24 mouse cellular contexts compared by ENCODE assay signal in genomic region chr1:125284693-125285092, GRCm38 (mm10).
A peak's percentile ranks its signal among the peaks of the same experiment; 100 is the strongest.
DNase-seq lines count a peak whose midpoint lies in the region; ATAC-seq and TF ChIP-seq lines count a peak whose summit lies in the region.
"Had no signal": no experiment of that assay in that cellular context is flagged by ENCODE, and none has a peak within 500 bp of the region (broad histone marks: within the 10 kb centered on the region; RNA-seq: fewer than 3 reads in every experiment).

No protein-coding gene starts in this region.

- WGBS in stomach, postnatal 0 days, result 72% methylated on average over 2 of the region's 2 CpGs

- H3K4me2 ChIP-seq in CH12.LX (ENCODE audit: insufficient read depth, low read depth, poor library complexity, severe bottlenecking), result no peak overlapping the region
- H3K4me2 ChIP-seq in stomach, postnatal 0 days (replicated peaks; ENCODE audit: low read depth), result no peak overlapping the region

- no peak for TF ChIP-seq POLR2A in CH12.LX (IDR thresholded peaks at IDR 0.05; ENCODE audit: low read depth, low read length)

- no peaks in the 10 kb centered on the region for H3K36me3 ChIP-seq in CH12.LX (replicated peaks in 1 of 2; ENCODE audit: control insufficient read depth in 1 of 2, insufficient read depth in 1 of 2, low read length in 1 of 2)
- H3K36me3 ChIP-seq in stomach, postnatal 0 days (ENCODE audit: control insufficient read depth, insufficient read depth, low read length), result no peaks in the 10 kb centered on the region
- H3K36me3 ChIP-seq: G1E had no signal

- H3K9me3 ChIP-seq in CH12.LX (replicated peaks; ENCODE audit: low read length), result peaks cover 3% of the 10 kb centered on the region
- H3K9me3 ChIP-seq in stomach, postnatal 0 days (ENCODE audit: control insufficient read depth, low read length), result no peaks in the 10 kb centered on the region
- H3K9me3 ChIP-seq: G1E had no signal

- no peak for TF ChIP-seq CTCF in CH12.LX (conservative IDR thresholded peaks at IDR 0.05 in 1 of 2, IDR thresholded peaks at IDR 0.05 in 1 of 2; ENCODE audit: low read depth in 2 of 2, low read length in 2 of 2)
- TF ChIP-seq CTCF in stomach, postnatal 0 days (IDR thresholded peaks at IDR 0.05; ENCODE audit: low read depth), result no peak

- H3K4me1 ChIP-seq in CH12.LX (ENCODE audit: control insufficient read depth in 1 of 2, insufficient read depth in 2 of 2), result no peaks in the 10 kb centered on the region
- H3K4me1 ChIP-seq in stomach, postnatal 0 days (replicated peaks; ENCODE audit: control insufficient read depth, insufficient read depth), result no peaks in the 10 kb centered on the region

- dilution Hi-C loops in CH12.LX (cut with MboI; ENCODE audit: extremely low pct_ligation_motif_present, extremely low pct_unique_long_range_greater_than_20kb, low sequenced_read_pairs), result no loop called here

- no peak overlapping the region for H3K4me3 ChIP-seq in CH12.LX (replicated peaks in 1 of 3; ENCODE audit: low read depth in 2 of 3, low read length in 2 of 3, poor library complexity in 1 of 3)
- H3K4me3 ChIP-seq in stomach, postnatal 0 days (ENCODE audit: low read depth, low read length), result no peak overlapping the region

- ATAC-seq in stomach, postnatal 0 days (ENCODE audit: low FRiP score, low TSS enrichment), result peak; percentile 73
- ATAC-seq: activated CD4-positive, CD25-positive, alpha-beta regulatory T cell, adult 4 months; CD4-positive, CD25-positive, alpha-beta regulatory T cell, adult 4 months; Patski had no signal

- H3K27ac ChIP-seq in CH12.LX (ENCODE audit: insufficient read depth, low read depth), result no peak overlapping the region
- H3K27ac ChIP-seq in stomach, postnatal 0 days (replicated peaks), result no peak overlapping the region

- no peak for TF ChIP-seq EP300 in CH12.LX (IDR thresholded peaks at IDR 0.05; ENCODE audit: low read length)
- no peak for TF ChIP-seq EP300 in stomach, postnatal 0 days (optimal IDR thresholded peaks at IDR 0.05)

- no peak overlapping the region for H3K9ac ChIP-seq in CH12.LX (ENCODE audit: insufficient read depth, low read depth)
- no peak overlapping the region for H3K9ac ChIP-seq in stomach, postnatal 0 days (ENCODE audit: low read length)

- H3K79me2 ChIP-seq in CH12.LX (replicated peaks; ENCODE audit: control insufficient read depth, extremely low read depth, insufficient read depth, poor library complexity, severe bottlenecking), result no peaks in the 10 kb centered on the region

- no peak for TF ChIP-seq RAD21 in CH12.LX (IDR thresholded peaks at IDR 0.05; ENCODE audit: low read depth, low read length)

- peaks cover 14% of the 10 kb centered on the region for H3K27me3 ChIP-seq in CH12.LX (replicated peaks)
- H3K27me3 ChIP-seq in stomach, postnatal 0 days (ENCODE audit: control insufficient read depth, insufficient read depth, low read length), result no peaks in the 10 kb centered on the region
- H3K27me3 ChIP-seq: Patski had no signal

- DNase-seq in heart, adult 11 months, result peak; percentile 71
- DNase-seq in heart, postnatal 4 days, result no peak
- DNase-seq in CH12.LX (ENCODE audit: extremely low read depth) (peak; percentile 1), ES-CJ7 (ENCODE audit: low read depth, low spot score) (peak; percentile 12), MN1 (ENCODE audit: low spot score) (no peak)
- DNase-seq in stomach, postnatal 0 days (ENCODE audit: low spot score), result no peak
- no peak for DNase-seq in spleen, postnatal 36 days (ENCODE audit: low spot score in 2 of 2)
- no peak for DNase-seq in thymus, postnatal 4 days
- DNase-seq: adrenal gland, adult 2 months; adrenal gland, adult 8-10 months; adrenal gland, postnatal 10 days; adrenal gland, postnatal 14 days; adrenal gland, postnatal 25 days; adrenal gland, postnatal 36 days; B cell, adult 2 months; cerebellum, adult 11 months; cerebellum, adult 11-12 months; cerebellum, adult 18-20 months; cerebellum, adult 2 months; cerebellum, adult 8-10 months had no signal

- in situ Hi-C loops in CH12.LX (cut with MboI; ENCODE audit: low pct_ligation_motif_present, low pct_unique_long_range_greater_than_20kb, low sequenced_read_pairs), result no loop called here

TF ChIP-seq in CH12.LX, 34 proteins besides CTCF, POLR2A, EP300 and RAD21:
- TF ChIP-seq JUND (conservative IDR thresholded peaks at IDR 0.05; ENCODE audit: low read depth, low read length) (no peak), JUN (IDR thresholded peaks at IDR 0.05; ENCODE audit: insufficient read depth, low read depth, low read length) (no peak), TBP (conservative IDR thresholded peaks at IDR 0.05; ENCODE audit: low read depth, low read length) (no peak), ZC3H11A (IDR thresholded peaks at IDR 0.05; ENCODE audit: low read depth, low read length) (no peak), POLR2AphosphoS2 (IDR thresholded peaks at IDR 0.05; ENCODE audit: low read depth, low read length) (no peak), SIN3A (IDR thresholded peaks at IDR 0.05; ENCODE audit: low read length) (no peak), GABPA (IDR thresholded peaks at IDR 0.05; ENCODE audit: insufficient replicate concordance, low read depth, low read length) (no peak), KAT2A (IDR thresholded peaks at IDR 0.05; ENCODE audit: insufficient replicate concordance, low read length) (no peak), IRF4 (IDR thresholded peaks at IDR 0.05; ENCODE audit: low read depth, low read length) (no peak), HCFC1 (IDR thresholded peaks at IDR 0.05; ENCODE audit: low read depth, low read length) (no peak), ZMIZ1 (IDR thresholded peaks at IDR 0.05; ENCODE audit: low read depth, low read length) (no peak), MYC (IDR thresholded peaks at IDR 0.05; ENCODE audit: low read depth, low read length) (no peak), CHD1 (IDR thresholded peaks at IDR 0.05; ENCODE audit: low read depth, low read length) (no peak), TCF12 (IDR thresholded peaks at IDR 0.05; ENCODE audit: low read depth, low read length) (no peak), RCOR1 (conservative IDR thresholded peaks at IDR 0.05; ENCODE audit: low read depth, low read length) (no peak), SMC3 (IDR thresholded peaks at IDR 0.05; ENCODE audit: low read depth, low read length) (no peak), USF2 (conservative IDR thresholded peaks at IDR 0.05; ENCODE audit: low read depth, low read length) (no peak), NELFE (IDR thresholded peaks at IDR 0.05; ENCODE audit: low read depth, low read length) (no peak), CHD2 (IDR thresholded peaks at IDR 0.05; ENCODE audit: low read length) (no peak), E2F4 (IDR thresholded peaks at IDR 0.05; ENCODE audit: insufficient replicate concordance, low read depth, low read length) (no peak)

Comparison
In these comparisons a context has a peak if more than half of its experiments do, and no peak if none do; other contexts are left out.
1. DNase-seq: peak in heart, adult 11 months (single experiment), CH12.LX (single experiment) and ES-CJ7 (single experiment); none in heart, postnatal 4 days (single experiment), stomach, postnatal 0 days (single experiment), spleen, postnatal 36 days (0 of 2), MN1 (single experiment) and thymus, postnatal 4 days (single experiment).